Mouse (Mus musculus): ENCODE measurements around the gene Shox2. TPM values are rescaled to one million over a fixed set of nuclear protein-coding genes. Genes with fewer than 3 reads are reported as not detected.

The Shox2 gene
- polyA plus RNA-seq (2015; fragmentation: Nextera tagmentation; extraction: Ambion mirVana): 5.8 and 7.8 TPM in 2 replicates

- Histone ChIP-seq H3K9ac (peak within 1 kb of the TSS; percentile 75), H3K4me2 (peak within 1 kb of the TSS; percentile 93), H3K4me3 (peak within 1 kb of the TSS; percentile 64), H3K27ac (replicated peaks) (peak within 1 kb of the TSS; percentile 68), H3K27me3 (replicated peaks) (peaks cover 73% of the 10 kb centered on the region), H3K36me3 (no peaks in the 10 kb centered on the region), H3K9me3 (no peaks in the 10 kb centered on the region), H3K4me1 (peaks cover 38% of the 10 kb centered on the region)
- WGBS: under 1% methylated on average over 15 of the region's 15 CpGs
- ATAC-seq (ENCODE audit: extremely low read depth, insufficient number of reproducible peaks, low FRiP score, low TSS enrichment): no peak
Observed at GRCm38 (mm10) chr3:66981706-66982105, at the start of gene Shox2. Shox2 (minus strand) TSS chr3:66981771.

GRCm38 (mm10) chr3:66996820-66997219 lies 15.2 kb upstream of the Shox2 start:
- no peaks in the 10 kb centered on the region for H3K27me3 ChIP-seq (replicated peaks)
- no peak overlapping the region for H3K9ac ChIP-seq
- no peak for ATAC-seq (ENCODE audit: extremely low read depth, insufficient number of reproducible peaks, low FRiP score, low TSS enrichment)
- H3K27ac ChIP-seq (replicated peaks): no peak overlapping the region
- no peak overlapping the region for H3K4me2 ChIP-seq
- H3K4me3 ChIP-seq: no peak overlapping the region
- peaks cover 45% of the 10 kb centered on the region for H3K36me3 ChIP-seq
- 86% methylated on average over 1 of the region's 1 CpGs for WGBS
- no peaks in the 10 kb centered on the region for H3K4me1 ChIP-seq
- no peaks in the 10 kb centered on the region for H3K9me3 ChIP-seq

- 10% methylated on average over 1 of the region's 1 CpGs for WGBS
Observed at GRCm38 (mm10) chr3:66986287-66986560, 4.7 kb upstream of the Shox2 start.

GRCm38 (mm10) chr3:66985539-66986286 lies 4.1 kb upstream of the Shox2 start:
- H3K27me3 ChIP-seq (replicated peaks): peaks cover 33% of the 10 kb centered on the region
- H3K4me3 ChIP-seq: peak overlapping the region; percentile 82
- ATAC-seq (ENCODE audit: extremely low read depth, insufficient number of reproducible peaks, low FRiP score, low TSS enrichment): peak; percentile 80
- H3K4me1 ChIP-seq: peaks cover 28% of the 10 kb centered on the region
- peak overlapping the region; percentile 88 for H3K9ac ChIP-seq
- no peaks in the 10 kb centered on the region for H3K36me3 ChIP-seq
- WGBS: under 1% methylated on average over 60 of the region's 60 CpGs
- H3K4me2 ChIP-seq: peak overlapping the region; percentile 80
- H3K27ac ChIP-seq (replicated peaks): no peak overlapping the region; the same call in 1 of the 2 replicates
- H3K9me3 ChIP-seq: no peaks in the 10 kb centered on the region

More at GRCm38 (mm10) chr3:66986287-66986560, 4.7 kb upstream of the Shox2 start:
- peaks cover 23% of the 10 kb centered on the region for H3K4me1 ChIP-seq
- peaks cover 28% of the 10 kb centered on the region for H3K27me3 ChIP-seq (replicated peaks)
- H3K27ac ChIP-seq (replicated peaks): no peak overlapping the region; the same call in 1 of the 2 replicates
- no peaks in the 10 kb centered on the region for H3K36me3 ChIP-seq
- H3K9ac ChIP-seq: peak overlapping the region; percentile 88
- peak overlapping the region; percentile 80 for H3K4me2 ChIP-seq
- H3K4me3 ChIP-seq: peak overlapping the region; percentile 82
- no peak for ATAC-seq (ENCODE audit: extremely low read depth, insufficient number of reproducible peaks, low FRiP score, low TSS enrichment)
- no peaks in the 10 kb centered on the region for H3K9me3 ChIP-seq

GRCm38 (mm10) chr3:66983481-66983880 lies 1.9 kb upstream of the Shox2 start:
- no peak overlapping the region for H3K9ac ChIP-seq
- 24% methylated on average over 3 of the region's 3 CpGs for WGBS
- H3K36me3 ChIP-seq: no peaks in the 10 kb centered on the region
- no peak overlapping the region for H3K4me2 ChIP-seq
- no peak for ATAC-seq (ENCODE audit: extremely low read depth, insufficient number of reproducible peaks, low FRiP score, low TSS enrichment)
- H3K4me3 ChIP-seq: no peak overlapping the region
- no peaks in the 10 kb centered on the region for H3K9me3 ChIP-seq
- peaks cover 38% of the 10 kb centered on the region for H3K4me1 ChIP-seq
- H3K27ac ChIP-seq (replicated peaks): no peak overlapping the region
- H3K27me3 ChIP-seq (replicated peaks): peaks cover 55% of the 10 kb centered on the region

- H3K4me2 ChIP-seq: peak overlapping the region; percentile 93
- H3K27me3 ChIP-seq (replicated peaks): peaks cover 67% of the 10 kb centered on the region
- peaks cover 40% of the 10 kb centered on the region for H3K4me1 ChIP-seq
- H3K9ac ChIP-seq: 0 out of 2 replicates have a peak overlapping the region, but pooled peaks have one; percentile 75
- 1% methylated on average over 29 of the region's 29 CpGs for WGBS
- no peaks in the 10 kb centered on the region for H3K9me3 ChIP-seq
- no peaks in the 10 kb centered on the region for H3K36me3 ChIP-seq
- peak overlapping the region; percentile 64 for H3K4me3 ChIP-seq
- no peak overlapping the region; the same call in 1 of the 2 replicates for H3K27ac ChIP-seq (replicated peaks)
- no peak for ATAC-seq (ENCODE audit: extremely low read depth, insufficient number of reproducible peaks, low FRiP score, low TSS enrichment)
Observed at GRCm38 (mm10) chr3:66982181-66982911, 775 bp upstream of the Shox2 start.

GRCm38 (mm10) chr3:66981101-66981661 lies 390 bp downstream of the Shox2 start, which contains the start of gene Rsrc1:
Rsrc1 (plus strand) TSS chr3:66981390.
- Histone ChIP-seq H3K4me3 (peak within 1 kb of the TSS; percentile 64), H3K36me3 (no peaks in the 10 kb centered on the region), H3K4me1 (peaks cover 33% of the 10 kb centered on the region), H3K27ac (replicated peaks) (peak within 1 kb of the TSS; percentile 68), H3K4me2 (peak within 1 kb of the TSS; percentile 93), H3K9me3 (no peaks in the 10 kb centered on the region), H3K9ac (peak within 1 kb of the TSS; percentile 75), H3K27me3 (replicated peaks) (peaks cover 77% of the 10 kb centered on the region)
- ATAC-seq (ENCODE audit: extremely low read depth, insufficient number of reproducible peaks, low FRiP score, low TSS enrichment): no peak
- WGBS: under 1% methylated on average over 42 of the region's 62 CpGs

- Histone ChIP-seq H3K4me2 (peak overlapping the region; percentile 93), H3K27ac (replicated peaks) (peak overlapping the region; percentile 39; the same call in 1 of the 2 replicates), H3K27me3 (replicated peaks) (peaks cover 82% of the 10 kb centered on the region), H3K36me3 (no peaks in the 10 kb centered on the region), H3K9me3 (no peaks in the 10 kb centered on the region), H3K4me3 (peak overlapping the region; percentile 64), H3K9ac (peak overlapping the region; percentile 75), H3K4me1 (peaks cover 32% of the 10 kb centered on the region)
- 4% methylated on average over 29 of the region's 29 CpGs for WGBS
- no peak for ATAC-seq (ENCODE audit: extremely low read depth, insufficient number of reproducible peaks, low FRiP score, low TSS enrichment)
Observed at GRCm38 (mm10) chr3:66980111-66980975, 1.2 kb downstream of the Shox2 start.

- H3K9me3 ChIP-seq: no peaks in the 10 kb centered on the region
- H3K27ac ChIP-seq (replicated peaks): no peak overlapping the region
- H3K9ac ChIP-seq: no peak overlapping the region
- peak overlapping the region; percentile 7; the same call in 1 of the 2 replicates for H3K4me2 ChIP-seq
- H3K27me3 ChIP-seq (replicated peaks): peaks cover 91% of the 10 kb centered on the region
- no peak for ATAC-seq (ENCODE audit: extremely low read depth, insufficient number of reproducible peaks, low FRiP score, low TSS enrichment)
- H3K36me3 ChIP-seq: no peaks in the 10 kb centered on the region
- peaks cover 32% of the 10 kb centered on the region for H3K4me1 ChIP-seq
- 4% methylated on average over 9 of the region's 9 CpGs for WGBS
- H3K4me3 ChIP-seq: peak overlapping the region; percentile 64
Observed at GRCm38 (mm10) chr3:66979491-66979890, 2.1 kb downstream of the Shox2 start.

GRCm38 (mm10) chr3:66978457-66979381 lies 2.9 kb downstream of the Shox2 start:
- peaks cover 33% of the 10 kb centered on the region for H3K4me1 ChIP-seq
- H3K36me3 ChIP-seq: no peaks in the 10 kb centered on the region
- peak overlapping the region; percentile 64 for H3K4me3 ChIP-seq
- H3K27ac ChIP-seq (replicated peaks): no peak overlapping the region
- H3K27me3 ChIP-seq (replicated peaks): peaks cover 91% of the 10 kb centered on the region
- no peak; the same call in 1 of the 2 replicates for ATAC-seq (ENCODE audit: extremely low read depth, insufficient number of reproducible peaks, low FRiP score, low TSS enrichment)
- peak overlapping the region; percentile 60 for H3K4me2 ChIP-seq
- peak overlapping the region; percentile 12 for H3K9ac ChIP-seq
- WGBS: 1% methylated on average over 45 of the region's 45 CpGs
- no peaks in the 10 kb centered on the region for H3K9me3 ChIP-seq
